Mouse (Mus musculus) limb, embryonic 11.5 days (tissue): ENCODE data around the gene Kremen2. TPM values are rescaled to one million over a fixed set of nuclear protein-coding genes. Genes with fewer than 3 reads are reported as not detected.

Source experiments
- ATAC-seq: fragments of 200-750 bp; cut with Nextera tagmentation; 2 replicates; pipeline ENCODE4 v1.8.0; 2017; ENCODE audit warnings: low read depth; ENCODE audit not compliant: insufficient number of reproducible peaks, low FRiP score, low TSS enrichment
- DNase-seq: peaks from one replicate; pipeline ENCODE4 v3.0.0-alpha.2; 2015; ENCODE audit warnings: low spot score
- H3K27ac ChIP-seq: fragments of 300-500 bp; sonication (generic); replicated peaks from 2 replicates; pipeline ENCODE4 v1.5.1; 2014; ENCODE audit warnings: low read depth, mild to moderate bottlenecking, low read length
- H3K27me3 ChIP-seq: fragments of 300-500 bp; sonication (generic); 2 replicates; pipeline ENCODE4 v1.6.1; 2014; ENCODE audit warnings: mild to moderate bottlenecking, low read length, mixed read lengths; ENCODE audit not compliant: control insufficient read depth, insufficient read depth
- H3K36me3 ChIP-seq: fragments of 300-500 bp; sonication (generic); 2 replicates; pipeline ENCODE4 v1.6.1; 2014; ENCODE audit warnings: mild to moderate bottlenecking, low read length, moderate library complexity, mixed read lengths; ENCODE audit not compliant: control insufficient read depth, insufficient read depth
- H3K4me1 ChIP-seq: fragments of 300-500 bp; sonication (generic); 2 replicates; pipeline ENCODE4 v1.6.1; 2014; ENCODE audit warnings: low read length, mixed read lengths; ENCODE audit not compliant: control insufficient read depth, insufficient read depth
- H3K4me2 ChIP-seq: fragments of 300-500 bp; sonication (generic); 2 replicates; pipeline ENCODE4 v1.6.1; 2014; ENCODE audit warnings: low read depth, mild to moderate bottlenecking, moderate library complexity; ENCODE audit not compliant: severe bottlenecking
- H3K4me3 ChIP-seq: fragments of 300-500 bp; sonication (generic); 2 replicates; pipeline ENCODE4 v1.5.1; 2014; ENCODE audit warnings: low read depth, low read length
- H3K9ac ChIP-seq: fragments of 300-500 bp; sonication (generic); 2 replicates; pipeline ENCODE4 v1.6.1; 2014; ENCODE audit warnings: mild to moderate bottlenecking, low read length
- H3K9me3 ChIP-seq: fragments of 300-500 bp; sonication (generic); 2 replicates; pipeline ENCODE4 v1.6.1; 2016; ENCODE audit warnings: low read length; ENCODE audit not compliant: control insufficient read depth
- WGBS: fragments of 180-500 bp; shearing (Covaris S2); extraction: QIAGEN DNeasy Blood & Tissue Kit; methylation state at CpG from one replicate; pipeline ENCODE4 v1.1.7; 2014; 5-methylcytosine and 5-hydroxymethylcytosine counted together
- polyA plus RNA-seq: library from polyadenylated mRNA; unstranded; fragments of >200 nt; fragmentation: Nextera tagmentation; extraction: Ambion mirVana; gene quantifications from 2 replicates; pipeline ENCODE4 v1.2.1, GENCODE M21; 2014

Gene Kremen2
- polyA plus RNA-seq, 1 experiment from 2014 or later: 14.8 TPM

- WGBS: 14% methylated on average over 8 of the region's 8 CpGs
- ATAC-seq: no peak
- H3K9me3 ChIP-seq: peaks cover 4% of the 10 kb centered on the region; the same call in 1 of the 2 replicates
- no peak overlapping the region for H3K4me3 ChIP-seq
- no peak overlapping the region for H3K9ac ChIP-seq
- no peak overlapping the region for H3K27ac ChIP-seq
- H3K36me3 ChIP-seq: no peaks in the 10 kb centered on the region
- peaks cover 81% of the 10 kb centered on the region for H3K27me3 ChIP-seq
- DNase-seq: no peak
- H3K4me1 ChIP-seq: peaks cover 22% of the 10 kb centered on the region
- H3K4me2 ChIP-seq: peak overlapping the region; percentile 4; the same call in 1 of the 2 replicates
Measured at GRCm38 (mm10) chr17:23744076-23744475, 1.6 kb downstream of the Kremen2 start.

- peaks cover 22% of the 10 kb centered on the region for H3K4me1 ChIP-seq
- DNase-seq: no peak
Measured at GRCm38 (mm10) chr17:23742941-23743340, 2.7 kb downstream of the Kremen2 start.

GRCm38 (mm10) chr17:23742210-23742793 is 3.3 kb downstream of the Kremen2 start:
- ATAC-seq: no peak
- Histone ChIP-seq H3K36me3 (no peaks in the 10 kb centered on the region), H3K9me3 (peaks cover 4% of the 10 kb centered on the region; the same call in 1 of the 2 replicates), H3K4me2 (peak overlapping the region; percentile 34; the same call in 1 of the 2 replicates), H3K4me1 (peaks cover 22% of the 10 kb centered on the region), H3K9ac (no peak overlapping the region), H3K27ac (no peak overlapping the region), H3K27me3 (peaks cover 96% of the 10 kb centered on the region), H3K4me3 (peak overlapping the region; percentile 15)
- WGBS: 8% methylated on average over 44 of the region's 44 CpGs
- DNase-seq: no peak

More at GRCm38 (mm10) chr17:23742941-23743340, 2.7 kb downstream of the Kremen2 start:
- Histone ChIP-seq H3K4me2 (peak overlapping the region; percentile 34), H3K36me3 (no peaks in the 10 kb centered on the region), H3K9ac (no peak overlapping the region), H3K27me3 (peaks cover 93% of the 10 kb centered on the region), H3K27ac (no peak overlapping the region), H3K9me3 (peaks cover 4% of the 10 kb centered on the region; the same call in 1 of the 2 replicates), H3K4me3 (no peak overlapping the region)
- ATAC-seq: no peak
- WGBS: 62% methylated on average over 12 of the region's 12 CpGs

GRCm38 (mm10) chr17:23741359-23742209 is 4.0 kb downstream of the Kremen2 start:
- Histone ChIP-seq H3K9ac (no peak overlapping the region), H3K27me3 (peaks cover 92% of the 10 kb centered on the region), H3K4me1 (peaks cover 22% of the 10 kb centered on the region), H3K36me3 (no peaks in the 10 kb centered on the region), H3K9me3 (peaks cover 4% of the 10 kb centered on the region; the same call in 1 of the 2 replicates), H3K4me2 (peak overlapping the region; percentile 34; the same call in 1 of the 2 replicates), H3K27ac (no peak overlapping the region), H3K4me3 (no peak overlapping the region; the same call in 1 of the 2 replicates)
- 49% methylated on average over 38 of the region's 38 CpGs for WGBS
- ATAC-seq: no peak
- DNase-seq: no peak

- H3K4me2 ChIP-seq: peak within 1 kb of the TSS; percentile 98
- no peak for DNase-seq
- peak within 1 kb of the TSS; percentile 64 for H3K4me3 ChIP-seq
- peaks cover 4% of the 10 kb centered on the region; the same call in 1 of the 2 replicates for H3K9me3 ChIP-seq
- H3K36me3 ChIP-seq: no peaks in the 10 kb centered on the region
- H3K4me1 ChIP-seq: peaks cover 17% of the 10 kb centered on the region
- peak within 1 kb of the TSS; percentile 58 for H3K9ac ChIP-seq
- H3K27ac ChIP-seq: no peak within 1 kb of the TSS
- H3K27me3 ChIP-seq: peaks cover 82% of the 10 kb centered on the region
- peak; percentile 7; the same call in 1 of the 2 replicates for ATAC-seq
- 5% methylated on average over 13 of the region's 13 CpGs for WGBS
Measured at GRCm38 (mm10) chr17:23740598-23741021, 5.0 kb downstream of the Kremen2 start, which contains the start of gene Paqr4. Gene Paqr4 (minus strand): TSS chr17:23740867.

GRCm38 (mm10) chr17:23740136-23740584 is 5.5 kb downstream of the Kremen2 start:
- H3K4me1 ChIP-seq: peaks cover 12% of the 10 kb centered on the region
- H3K27ac ChIP-seq: no peak overlapping the region
- H3K4me3 ChIP-seq: peak overlapping the region; percentile 64
- H3K4me2 ChIP-seq: peak overlapping the region; percentile 98
- H3K9ac ChIP-seq: peak overlapping the region; percentile 58
- DNase-seq (peak; percentile 86), ATAC-seq (peak; percentile 67; the same call in 1 of the 2 replicates)
- H3K36me3 ChIP-seq: 0 out of 2 replicates have a peak, but pooled peaks cover 3% of the 10 kb centered on the region
- H3K9me3 ChIP-seq: peaks cover 4% of the 10 kb centered on the region; the same call in 1 of the 2 replicates
- peaks cover 78% of the 10 kb centered on the region for H3K27me3 ChIP-seq
- WGBS: under 1% methylated on average over 46 of the region's 46 CpGs

GRCm38 (mm10) chr17:23739202-23740135 is 6.2 kb downstream of the Kremen2 start:
- no peak overlapping the region for H3K27ac ChIP-seq
- H3K36me3 ChIP-seq: 0 out of 2 replicates have a peak, but pooled peaks cover 3% of the 10 kb centered on the region
- H3K9me3 ChIP-seq: peaks cover 4% of the 10 kb centered on the region; the same call in 1 of the 2 replicates
- ATAC-seq (peak; percentile 33; the same call in 1 of the 2 replicates), DNase-seq (peak; percentile 65)
- H3K27me3 ChIP-seq: peaks cover 71% of the 10 kb centered on the region
- H3K4me2 ChIP-seq: peak overlapping the region; percentile 98
- H3K4me3 ChIP-seq: peak overlapping the region; percentile 64
- 1% methylated on average over 48 of the region's 48 CpGs for WGBS
- peak overlapping the region; percentile 58 for H3K9ac ChIP-seq
- H3K4me1 ChIP-seq: peaks cover 7% of the 10 kb centered on the region; the same call in 1 of the 2 replicates
